Mouse (Mus musculus) neutrophil, adult 65 days (primary cell): ENCODE measurements around the gene Olfr746. TPM values are rescaled to one million over a fixed set of nuclear protein-coding genes. Genes with fewer than 3 reads are reported as not detected.

Source experiments
- total RNA-seq: library from RNA; stranded (reverse); gene quantifications from 2 replicates; pipeline ENCODE4 v1.2.4, GENCODE M21; 2023

Gene Olfr746
- not detected in 2 replicates for total RNA-seq

DNA sequence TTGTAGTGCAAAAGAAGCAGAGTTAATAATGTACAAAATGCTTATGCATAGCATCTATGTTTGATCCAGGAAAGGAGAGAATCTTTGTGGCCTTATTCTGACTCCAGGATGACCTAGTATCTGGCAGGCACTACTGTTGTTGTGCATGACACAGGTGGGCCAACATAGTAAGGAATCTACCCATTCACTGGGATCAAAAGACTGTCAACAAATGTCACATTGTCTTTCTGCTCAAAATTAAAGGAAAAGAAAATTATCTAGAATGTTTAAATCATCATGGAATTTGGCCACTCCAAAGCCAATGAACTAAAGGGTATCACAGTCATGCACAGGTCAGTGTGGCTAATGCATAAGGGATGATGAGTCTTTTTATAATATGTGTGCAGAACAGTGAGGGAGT lies at the start of gene Olfr746:
Olfr746 (plus strand) TSS at position 301 of the 400 bp plus-strand sequence.

DNA sequence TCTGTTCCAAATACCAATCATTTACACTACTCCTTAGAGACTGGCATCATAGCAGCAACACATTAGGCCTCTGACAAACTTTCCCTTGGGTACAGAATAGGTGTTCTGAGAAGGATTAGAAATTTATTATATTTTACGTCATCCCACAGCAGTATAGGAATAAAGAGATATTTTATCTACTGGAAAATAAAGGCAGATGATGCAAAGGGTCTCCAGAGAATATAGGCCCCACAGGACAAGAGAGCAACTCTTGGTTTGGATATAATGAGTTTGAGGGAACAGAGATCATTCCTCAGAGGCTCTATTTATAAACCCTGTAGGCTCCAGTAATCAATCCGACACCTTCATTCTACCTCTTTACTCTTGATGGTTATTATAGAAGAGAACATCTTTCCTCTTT lies 32.3 kb upstream of the Olfr746 start, which contains the start of gene Olfr744:
Olfr744 (plus strand) TSS at position 301 of the 400 bp plus-strand sequence.

DNA sequence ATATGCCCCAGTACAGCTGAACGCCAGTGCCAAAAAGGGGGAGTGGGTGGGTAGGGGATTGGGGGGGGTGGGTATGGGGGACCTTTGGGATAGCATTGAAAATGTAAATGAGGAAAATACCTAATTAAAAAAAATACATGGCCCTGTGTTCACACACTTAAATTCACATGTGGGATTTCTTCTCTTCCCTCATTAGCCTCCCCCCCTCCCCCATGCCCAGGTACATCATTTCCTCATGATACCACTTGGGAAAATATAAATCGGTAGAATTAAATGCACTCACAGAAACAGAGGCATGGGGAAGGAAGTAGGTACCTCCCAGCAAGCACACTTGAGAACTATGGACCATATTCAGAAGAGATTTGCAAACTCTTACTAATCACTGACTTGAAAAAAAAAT lies 7.8 kb upstream of the Olfr746 start, which contains the start of gene Olfr745:
Olfr745 (plus strand) TSS at position 301 of the 400 bp plus-strand sequence.

DNA sequence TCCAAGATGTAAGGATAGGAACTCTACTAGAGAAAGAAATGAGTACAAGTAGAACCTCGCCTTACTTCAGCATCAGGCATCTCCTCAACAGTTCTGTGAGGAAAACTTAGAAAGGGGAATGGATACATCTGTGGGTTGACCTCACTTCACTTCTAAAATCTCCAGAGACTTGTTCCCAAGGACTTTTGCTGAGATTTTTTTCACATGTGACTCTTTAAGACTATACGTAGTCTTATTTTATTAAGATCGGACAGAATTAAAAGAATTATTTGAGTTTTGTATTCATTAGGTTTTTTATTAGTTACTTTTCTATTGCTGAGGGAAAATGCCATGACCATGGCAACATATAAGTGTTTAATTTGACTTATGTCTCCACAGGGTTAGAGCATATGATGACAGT lies 46.2 kb downstream of the Olfr746 start, which contains the start of gene Olfr747:
Olfr747 (minus strand) TSS at position 101 of the 400 bp plus-strand sequence.

Other genes starting within 250 kb of the Olfr746 start
- not detected in 2 replicates for gene Olfr738, start 239.5 kb upstream of the Olfr746 start, total RNA-seq
- not detected in 2 replicates for gene Olfr739, start 228.5 kb upstream of the Olfr746 start, total RNA-seq
- gene Olfr740, start 201.5 kb upstream of the Olfr746 start, total RNA-seq: not detected in 2 replicates
- not detected in 2 replicates for gene Olfr741, start 174.3 kb upstream of the Olfr746 start, total RNA-seq
- not detected in 2 replicates for gene Olfr742, start 143.5 kb upstream of the Olfr746 start, total RNA-seq
- gene Olfr743, start 125.2 kb upstream of the Olfr746 start, total RNA-seq: not detected in 2 replicates
- not detected in 2 replicates for gene Olfr744, start 32.2 kb upstream of the Olfr746 start, total RNA-seq
- not detected in 2 replicates for gene Olfr745, start 7.7 kb upstream of the Olfr746 start, total RNA-seq
- gene Olfr747, start 46.1 kb downstream of the Olfr746 start, total RNA-seq: not detected in 2 replicates
- gene Olfr748, start 60.3 kb downstream of the Olfr746 start, total RNA-seq: not detected in 2 replicates
- gene Olfr749, start 98.0 kb downstream of the Olfr746 start, total RNA-seq: not detected in 2 replicates
- 28.0 and 39.4 TPM in 2 replicates for gene Ttc5, start 138.4 kb downstream of the Olfr746 start, total RNA-seq
- gene Ccnb1ip1, start 160.6 kb downstream of the Olfr746 start, total RNA-seq: not detected in 2 replicates
- gene Parp2, start 160.8 kb downstream of the Olfr746 start, total RNA-seq: 23.5 and 35.4 TPM in 2 replicates
- gene Tep1, start 223.5 kb downstream of the Olfr746 start, total RNA-seq: 33.7 and 51.6 TPM in 2 replicates